Mouse (Mus musculus) liver, embryonic 13.5 days (tissue): Measurements from ENCODE around the gene Tmem110. TPM values are rescaled to one million over a fixed set of nuclear protein-coding genes. Genes with fewer than 3 reads are reported as not detected.

ENCODE experiments used
- ATAC-seq: fragments of 200-750 bp; cut with Nextera tagmentation; 2 replicates; pipeline ENCODE4 v1.8.0; 2017; ENCODE audit warnings: low read depth, mild to moderate bottlenecking, moderate number of reproducible peaks, moderate library complexity
- DNase-seq: peaks from one replicate; pipeline ENCODE4 v3.0.0; 2022
- H3K27ac ChIP-seq: fragments of 300-500 bp; sonication (generic); 2 replicates; pipeline ENCODE4 v1.5.1; 2015; ENCODE audit warnings: moderate library complexity, mild to moderate bottlenecking, inconsistent platforms
- H3K27me3 ChIP-seq: fragments of 300-500 bp; sonication (generic); 2 replicates; pipeline ENCODE4 v1.6.1; 2015; ENCODE audit warnings: mild to moderate bottlenecking, inconsistent platforms
- H3K36me3 ChIP-seq: fragments of 300-500 bp; sonication (generic); 2 replicates; pipeline ENCODE4 v1.6.1; 2015; ENCODE audit warnings: mild to moderate bottlenecking, inconsistent platforms
- H3K4me1 ChIP-seq: fragments of 300-500 bp; sonication (generic); replicated peaks from 2 replicates; pipeline ENCODE4 v1.6.1; 2015; ENCODE audit warnings: inconsistent platforms
- H3K4me2 ChIP-seq: fragments of 300-500 bp; sonication (generic); 2 replicates; pipeline ENCODE4 v1.6.1; 2015; ENCODE audit warnings: inconsistent platforms, mild to moderate bottlenecking, moderate library complexity
- H3K4me3 ChIP-seq: fragments of 300-500 bp; sonication (generic); replicated peaks from 2 replicates; pipeline ENCODE4 v1.5.1; 2015; ENCODE audit warnings: mild to moderate bottlenecking, inconsistent platforms
- H3K9ac ChIP-seq: fragments of 300-500 bp; sonication (generic); 2 replicates; pipeline ENCODE4 v1.6.1; 2015; ENCODE audit warnings: mild to moderate bottlenecking, inconsistent platforms
- H3K9me3 ChIP-seq: fragments of 300-500 bp; sonication (generic); replicated peaks from 2 replicates; pipeline ENCODE4 v1.6.1; 2016; ENCODE audit warnings: inconsistent platforms
- WGBS: fragments of 180-500 bp; shearing (Covaris S2); methylation state at CpG from one replicate; pipeline ENCODE4 v1.1.7; 2015; ENCODE audit not compliant: insufficient replicate concordance; 5-methylcytosine and 5-hydroxymethylcytosine counted together
- polyA plus RNA-seq: library from polyadenylated mRNA; unstranded; fragments of >200 nt; fragmentation: Nextera tagmentation; extraction: Ambion mirVana; gene quantifications from 2 replicates; pipeline ENCODE4 v1.2.1, GENCODE M21; 2015

Gene Tmem110
- 11.6 and 11.8 TPM in 2 replicates for polyA plus RNA-seq

- Histone ChIP-seq H3K9me3 (no peaks in the 10 kb centered on the region), H3K4me1 (peaks cover 53% of the 10 kb centered on the region), H3K4me2 (peak within 1 kb of the TSS; percentile 93), H3K27me3 (no peaks in the 10 kb centered on the region), H3K9ac (peak within 1 kb of the TSS; percentile 87), H3K27ac (peak within 1 kb of the TSS; percentile 63), H3K36me3 (no peaks in the 10 kb centered on the region), H3K4me3 (peak within 1 kb of the TSS; percentile 90)
- under 1% methylated on average over 52 of the region's 68 CpGs for WGBS
- peak; percentile 87 for ATAC-seq
- peak; percentile 78 for DNase-seq
Observed at GRCm38 (mm10) chr14:30825476-30826131, at the start of gene Tmem110. Gene Tmem110, plus strand, starts transcription at chr14:30825590.

GRCm38 (mm10) chr14:30784614-30785013 is 40.8 kb upstream of the Tmem110 start:
- Histone ChIP-seq H3K27me3 (no peaks in the 10 kb centered on the region), H3K36me3 (peaks cover 48% of the 10 kb centered on the region), H3K9me3 (no peaks in the 10 kb centered on the region), H3K4me1 (no peaks in the 10 kb centered on the region), H3K27ac (no peak overlapping the region), H3K4me2 (no peak overlapping the region), H3K4me3 (no peak overlapping the region), H3K9ac (no peak overlapping the region)
- ATAC-seq, result no peak
- WGBS, result 81% methylated on average over 6 of the region's 6 CpGs
- DNase-seq, result no peak

DNA sequence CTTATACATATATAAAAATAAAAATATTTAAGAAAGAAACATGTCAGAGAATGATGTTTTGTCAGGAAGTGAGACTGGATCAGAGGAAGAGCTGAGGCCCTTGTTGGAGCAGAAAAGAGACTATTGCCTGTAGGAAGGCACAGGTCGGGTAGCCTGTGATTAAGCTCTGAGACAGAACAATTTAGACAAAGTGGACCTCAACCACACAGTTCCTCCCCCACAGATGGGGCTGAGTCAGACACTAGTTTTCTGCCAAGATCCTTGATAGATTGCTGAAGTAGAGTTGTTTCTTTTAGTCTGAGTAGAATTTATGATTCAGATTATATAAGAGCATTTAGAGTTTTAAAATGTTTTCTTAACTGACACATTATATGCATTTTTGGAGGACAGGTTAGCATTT is 35.9 kb upstream of the Tmem110 start:
- Histone ChIP-seq H3K27ac (no peak overlapping the region), H3K4me3 (no peak overlapping the region), H3K4me2 (no peak overlapping the region), H3K27me3 (no peaks in the 10 kb centered on the region), H3K36me3 (peaks cover 61% of the 10 kb centered on the region), H3K9me3 (no peaks in the 10 kb centered on the region), H3K4me1 (peaks cover 4% of the 10 kb centered on the region; the same call in 1 of the 2 replicates), H3K9ac (no peak overlapping the region)
- ATAC-seq (no peak), DNase-seq (no peak)
- 36% methylated on average over 1 of the region's 1 CpGs for WGBS

DNA sequence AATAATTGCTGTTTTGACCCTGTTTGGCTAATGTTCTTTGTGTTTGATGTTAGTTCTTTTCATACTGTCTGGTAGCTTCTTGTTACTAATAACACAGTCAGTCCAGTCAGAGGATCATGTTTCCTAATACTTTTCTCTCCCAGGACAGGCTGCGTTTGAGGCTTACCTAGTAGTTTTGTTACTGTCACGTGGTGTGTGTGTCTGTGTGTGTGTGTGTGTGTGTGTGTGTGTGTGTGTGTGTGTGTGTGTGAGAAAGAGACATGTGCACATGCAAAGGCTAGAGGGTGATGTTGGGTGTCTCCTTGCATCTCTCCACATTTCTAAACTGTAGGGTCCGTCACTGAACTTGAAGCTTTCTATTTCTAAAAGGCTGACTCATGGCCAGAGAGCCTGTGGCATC is 32.5 kb upstream of the Tmem110 start:
- Histone ChIP-seq H3K4me3 (no peak overlapping the region), H3K9me3 (no peaks in the 10 kb centered on the region), H3K9ac (no peak overlapping the region), H3K36me3 (peaks cover 49% of the 10 kb centered on the region), H3K27me3 (no peaks in the 10 kb centered on the region), H3K27ac (no peak overlapping the region), H3K4me2 (no peak overlapping the region), H3K4me1 (peaks cover 4% of the 10 kb centered on the region; the same call in 1 of the 2 replicates)
- no peak for ATAC-seq
- 78% methylated on average over 3 of the region's 3 CpGs for WGBS
- DNase-seq, result no peak

GRCm38 (mm10) chr14:30801756-30802155 is 23.6 kb upstream of the Tmem110 start:
- no peak for ATAC-seq
- Histone ChIP-seq H3K27ac (no peak overlapping the region), H3K27me3 (no peaks in the 10 kb centered on the region), H3K4me2 (no peak overlapping the region), H3K9me3 (no peaks in the 10 kb centered on the region), H3K36me3 (peaks cover 44% of the 10 kb centered on the region), H3K4me1 (no peaks in the 10 kb centered on the region; the same call in 1 of the 2 replicates), H3K9ac (no peak overlapping the region), H3K4me3 (no peak overlapping the region)
- DNase-seq, result no peak
- 72% methylated on average over 2 of the region's 2 CpGs for WGBS

GRCm38 (mm10) chr14:30821136-30821535 is 4.3 kb upstream of the Tmem110 start:
- H3K27ac ChIP-seq, result no peak overlapping the region
- 68% methylated on average over 3 of the region's 3 CpGs for WGBS
- H3K36me3 ChIP-seq, result peaks cover 36% of the 10 kb centered on the region
- DNase-seq (no peak), ATAC-seq (no peak)
- no peak overlapping the region for H3K4me3 ChIP-seq
- no peak overlapping the region for H3K9ac ChIP-seq
- H3K9me3 ChIP-seq, result no peaks in the 10 kb centered on the region
- no peaks in the 10 kb centered on the region for H3K27me3 ChIP-seq
- no peak overlapping the region for H3K4me2 ChIP-seq
- peaks cover 9% of the 10 kb centered on the region for H3K4me1 ChIP-seq

DNA sequence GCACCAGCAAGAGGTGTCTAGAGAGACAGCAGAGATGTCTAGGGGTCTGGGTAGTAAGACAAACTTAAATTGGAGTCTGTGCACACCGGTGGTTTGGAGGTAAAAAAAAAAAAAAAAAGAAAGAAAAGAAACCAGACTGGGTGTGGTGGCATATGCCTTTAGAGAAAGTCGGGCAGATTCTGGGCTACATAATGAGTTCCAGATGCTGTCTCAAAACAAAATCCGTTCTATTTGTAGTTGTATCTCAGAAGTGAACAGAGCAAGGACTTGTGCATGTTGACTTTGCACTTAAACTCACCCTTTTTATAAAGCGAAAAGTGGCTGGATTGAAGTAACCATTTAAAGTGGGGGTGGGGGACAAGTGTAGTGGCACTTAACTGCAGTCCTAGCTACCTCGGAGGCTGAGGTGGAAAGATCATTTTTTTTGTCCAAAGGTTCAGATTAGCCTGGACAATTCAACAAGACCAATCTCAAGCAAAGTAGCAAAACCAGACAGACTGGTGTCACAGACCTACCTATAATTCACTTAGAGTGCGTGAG is 864 bp upstream of the Tmem110 start:
- H3K9ac ChIP-seq, result no peak overlapping the region
- no peaks in the 10 kb centered on the region for H3K27me3 ChIP-seq
- DNase-seq (no peak), ATAC-seq (no peak)
- WGBS, result 60% methylated on average over 6 of the region's 6 CpGs
- H3K4me3 ChIP-seq, result no peak overlapping the region
- H3K4me2 ChIP-seq, result no peak overlapping the region
- no peak overlapping the region for H3K27ac ChIP-seq
- H3K9me3 ChIP-seq, result no peaks in the 10 kb centered on the region
- H3K4me1 ChIP-seq, result peaks cover 42% of the 10 kb centered on the region
- peaks cover 8% of the 10 kb centered on the region for H3K36me3 ChIP-seq

GRCm38 (mm10) chr14:30825021-30825475 is 342 bp upstream of the Tmem110 start:
- Histone ChIP-seq H3K27me3 (no peaks in the 10 kb centered on the region), H3K4me1 (peaks cover 48% of the 10 kb centered on the region), H3K9ac (no peak overlapping the region), H3K4me2 (peak overlapping the region; percentile 93), H3K4me3 (peak overlapping the region; percentile 90), H3K9me3 (no peaks in the 10 kb centered on the region), H3K36me3 (peaks cover 3% of the 10 kb centered on the region), H3K27ac (no peak overlapping the region)
- DNase-seq (no peak), ATAC-seq (no peak)
- WGBS, result 36% methylated on average over 5 of the region's 5 CpGs

- H3K36me3 ChIP-seq, result no peaks in the 10 kb centered on the region
- peak overlapping the region; percentile 93 for H3K4me2 ChIP-seq
- no peaks in the 10 kb centered on the region for H3K27me3 ChIP-seq
- H3K9ac ChIP-seq, result peak overlapping the region; percentile 87
- no peaks in the 10 kb centered on the region for H3K9me3 ChIP-seq
- peak overlapping the region; percentile 63; the same call in 1 of the 2 replicates for H3K27ac ChIP-seq
- 18% methylated on average over 17 of the region's 17 CpGs for WGBS
- peak overlapping the region; percentile 90 for H3K4me3 ChIP-seq
- DNase-seq (no peak), ATAC-seq (no peak)
- H3K4me1 ChIP-seq, result peaks cover 62% of the 10 kb centered on the region
Observed at GRCm38 (mm10) chr14:30826174-30827140, 1.1 kb downstream of the Tmem110 start.

DNA sequence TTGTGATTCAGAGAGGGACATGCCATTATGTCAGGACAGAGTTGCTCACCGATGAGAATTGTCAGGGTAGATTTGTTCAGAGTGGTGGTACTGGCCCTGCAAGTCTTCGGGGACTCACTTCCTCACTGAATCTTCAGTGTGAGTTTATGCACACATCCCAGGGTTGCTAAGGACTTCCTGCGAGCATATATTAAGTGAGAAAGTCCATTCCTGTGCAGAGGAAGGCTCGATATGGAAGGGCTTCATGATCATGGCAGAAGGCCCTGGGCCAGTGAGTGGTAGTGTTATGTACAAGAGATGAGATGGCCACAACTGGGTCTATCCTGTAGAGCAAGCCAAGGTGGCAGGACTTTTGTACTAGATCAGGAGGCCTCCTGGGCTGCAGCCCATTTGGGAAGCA is 2.1 kb downstream of the Tmem110 start:
- DNase-seq, result no peak
- H3K9me3 ChIP-seq, result no peaks in the 10 kb centered on the region

DNA sequence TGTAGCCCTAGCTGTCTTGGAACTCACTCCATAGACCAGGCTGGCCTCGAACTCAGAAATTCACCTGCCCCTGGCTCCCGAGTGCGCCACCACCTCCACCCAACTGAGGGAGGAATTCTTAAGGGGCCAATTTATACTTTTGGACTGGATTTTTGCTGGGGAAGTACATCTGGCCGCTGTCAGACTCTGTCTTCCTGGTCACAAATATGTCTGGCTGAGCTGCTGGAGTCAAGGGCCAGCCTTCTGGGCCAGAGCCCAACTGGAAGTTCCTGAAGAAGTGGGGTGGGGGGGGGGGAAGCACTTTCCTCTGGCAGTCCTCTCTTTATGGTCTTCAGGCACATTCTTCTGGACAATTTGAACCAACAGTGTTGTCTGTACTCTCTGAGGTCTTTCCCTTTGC is 2.7 kb downstream of the Tmem110 start:
- Histone ChIP-seq H3K36me3 (no peaks in the 10 kb centered on the region), H3K27ac (peak overlapping the region; percentile 85), H3K4me3 (no peak overlapping the region), H3K9me3 (no peaks in the 10 kb centered on the region), H3K27me3 (no peaks in the 10 kb centered on the region), H3K9ac (no peak overlapping the region), H3K4me2 (peak overlapping the region; percentile 93), H3K4me1 (peaks cover 70% of the 10 kb centered on the region)
- no peak for DNase-seq
- no peak for ATAC-seq
- WGBS, result 82% methylated on average over 4 of the region's 4 CpGs

More for the DNA sequence above, 2.1 kb downstream of the Tmem110 start:
- peak overlapping the region; percentile 34; the same call in 1 of the 2 replicates for H3K27ac ChIP-seq
- 0 out of 2 replicates have a peak overlapping the region, but pooled peaks have one; percentile 90 for H3K4me3 ChIP-seq
- no peak overlapping the region; the same call in 1 of the 2 replicates for H3K9ac ChIP-seq
- peaks cover 70% of the 10 kb centered on the region for H3K4me1 ChIP-seq
- H3K4me2 ChIP-seq, result peak overlapping the region; percentile 93; the same call in 1 of the 2 replicates
- H3K36me3 ChIP-seq, result no peaks in the 10 kb centered on the region
- H3K27me3 ChIP-seq, result no peaks in the 10 kb centered on the region
- ATAC-seq, result no peak
- 63% methylated on average over 4 of the region's 4 CpGs for WGBS
